Mouse (Mus musculus): Measurements from ENCODE around the gene Tub.

Gene Tub

DNA sequence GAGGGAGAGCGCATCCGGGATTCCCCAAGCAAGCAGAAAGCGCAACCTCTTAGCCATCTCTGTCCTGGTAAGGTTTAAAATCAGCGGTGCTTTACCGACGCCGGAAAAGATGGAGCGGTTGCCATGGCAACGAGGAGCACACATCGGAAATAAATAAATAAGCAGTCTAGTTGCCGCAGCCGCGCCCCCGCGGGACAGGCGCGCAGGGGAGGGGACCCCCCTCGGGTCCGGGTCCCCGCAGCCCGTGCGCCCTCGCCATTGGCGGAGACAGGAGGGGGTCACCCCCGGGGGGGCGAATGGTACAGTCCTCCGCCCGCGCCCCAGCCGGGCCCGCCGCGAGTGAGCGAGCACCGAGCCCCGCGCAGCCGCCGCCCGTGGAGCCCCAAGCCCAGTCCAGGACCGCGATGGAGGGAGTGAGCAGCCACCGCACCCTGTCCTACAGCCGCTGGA, at the start of gene Tub:
Gene Tub, plus strand, starts transcription at position 27 of the 450 bp plus-strand sequence.
- in situ Hi-C loops (cut with MboI, MseI) = no loop called here

DNA sequence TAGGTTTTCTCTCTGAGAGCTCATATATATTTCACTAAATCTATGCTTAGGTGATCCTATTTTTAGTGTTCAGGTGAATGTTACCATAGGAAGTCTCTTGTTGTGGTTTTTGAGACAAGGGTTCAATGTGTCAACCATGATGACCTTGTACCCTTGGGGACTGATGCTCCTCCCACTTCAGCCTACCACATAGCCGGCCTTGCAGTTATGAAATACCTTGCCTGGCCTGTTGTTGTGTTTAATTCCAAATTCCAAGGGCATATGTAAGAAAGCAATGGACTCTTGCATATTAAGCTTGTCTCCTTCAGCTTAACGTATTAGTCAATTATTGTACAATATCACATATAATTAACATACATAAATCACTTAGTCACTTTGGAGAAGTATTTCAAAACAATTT, 46.2 kb upstream of the Tub start:
- in situ Hi-C loops (cut with MboI, MseI) = no loop called here

GRCm38 (mm10) chr7:108927043-108927442, 23.1 kb upstream of the Tub start:
- in situ Hi-C loops (cut with MboI, MseI) = no loop called here

- in situ Hi-C loops (cut with MboI, MseI) = no loop called here
Measured at GRCm38 (mm10) chr7:108928280-108929188, 21.6 kb upstream of the Tub start.

DNA sequence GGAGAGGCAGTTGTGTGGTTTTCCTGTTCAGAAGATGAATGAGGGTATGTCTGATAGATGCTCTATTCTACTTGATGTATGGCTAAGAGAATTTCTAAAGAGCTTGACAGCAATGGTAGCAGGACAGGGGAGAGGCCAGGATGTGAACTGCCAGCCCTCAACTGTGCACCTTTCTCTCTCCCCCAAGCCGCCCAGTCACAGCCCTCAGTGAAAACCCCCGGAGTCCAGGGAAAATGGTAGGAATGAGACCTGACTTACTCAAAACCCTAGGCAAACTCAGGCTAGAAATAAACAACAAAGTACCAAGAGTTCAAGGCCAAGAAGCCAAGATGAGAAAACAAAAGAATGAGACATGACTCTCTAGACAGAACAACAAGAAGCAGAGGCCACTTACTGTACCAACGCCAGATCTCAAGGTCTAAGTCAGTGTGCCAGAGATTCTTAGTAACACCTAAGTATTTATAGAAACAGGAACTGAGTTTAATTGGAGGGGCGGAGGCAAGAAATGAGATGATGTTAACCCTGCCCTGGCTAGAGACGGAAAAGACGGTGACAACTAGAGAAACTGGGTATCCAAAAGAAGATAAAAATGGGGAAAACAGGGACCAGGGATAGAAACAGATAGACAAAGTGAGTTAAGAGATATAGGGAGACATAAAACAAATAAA, 20.3 kb upstream of the Tub start, which contains the start of gene Nlrp10:
Gene Nlrp10, minus strand, starts transcription at position 453 of the 668 bp plus-strand sequence.
- in situ Hi-C loops (cut with MboI, MseI) = loop anchor here (5.0 kb wide), 1 partner anchor 113 kb away; no protein-coding TSS in a partner anchor

DNA sequence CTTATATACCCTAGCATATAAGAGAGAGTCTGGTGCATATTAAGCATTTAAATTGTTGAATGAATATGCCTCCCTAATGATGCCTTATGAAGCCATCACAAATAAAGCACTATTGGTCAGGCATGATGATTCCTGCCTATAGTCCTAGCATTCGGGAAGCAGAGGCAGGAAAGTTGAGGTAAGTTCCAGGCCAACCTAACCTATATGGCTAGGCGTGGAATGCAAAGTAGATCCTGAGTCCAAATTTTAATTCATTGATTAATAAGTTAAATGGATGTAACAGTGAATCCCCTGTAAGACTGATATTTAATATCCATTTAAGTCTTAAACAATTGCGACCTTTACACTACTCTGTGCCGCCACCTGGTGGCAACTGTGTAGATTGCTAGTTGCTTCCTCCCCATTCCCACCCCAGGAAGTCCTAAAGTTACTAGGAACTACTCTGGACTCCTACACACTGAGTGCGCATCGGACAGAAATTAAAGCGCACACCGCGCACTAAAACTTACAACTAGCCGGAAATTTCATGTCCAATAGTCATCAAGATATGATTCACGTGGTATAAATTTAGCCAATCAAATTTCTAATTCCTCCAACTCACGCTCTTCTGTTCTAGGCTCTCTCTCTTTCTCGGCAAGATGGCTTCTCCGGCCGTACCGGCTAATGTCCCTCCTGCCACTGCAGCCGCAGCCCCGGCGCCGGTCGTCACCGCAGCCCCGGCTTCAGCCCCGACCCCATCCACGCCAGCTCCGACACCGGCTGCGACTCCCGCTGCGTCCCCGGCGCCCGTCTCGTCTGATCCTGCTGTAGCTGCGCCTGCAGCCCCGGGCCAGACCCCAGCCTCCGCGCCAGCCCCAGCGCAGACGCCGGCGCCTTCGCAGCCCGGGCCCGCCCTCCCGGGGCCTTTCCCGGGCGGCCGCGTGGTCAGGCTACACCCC, 16.1 kb upstream of the Tub start, which contains the start of gene Eif3f:
Gene Eif3f, plus strand, starts transcription at position 624 of the 938 bp plus-strand sequence.
- in situ Hi-C loops (cut with MboI, MseI) = loop anchor here (5.0 kb wide), 1 partner anchor 117 kb away; no protein-coding TSS in a partner anchor

DNA sequence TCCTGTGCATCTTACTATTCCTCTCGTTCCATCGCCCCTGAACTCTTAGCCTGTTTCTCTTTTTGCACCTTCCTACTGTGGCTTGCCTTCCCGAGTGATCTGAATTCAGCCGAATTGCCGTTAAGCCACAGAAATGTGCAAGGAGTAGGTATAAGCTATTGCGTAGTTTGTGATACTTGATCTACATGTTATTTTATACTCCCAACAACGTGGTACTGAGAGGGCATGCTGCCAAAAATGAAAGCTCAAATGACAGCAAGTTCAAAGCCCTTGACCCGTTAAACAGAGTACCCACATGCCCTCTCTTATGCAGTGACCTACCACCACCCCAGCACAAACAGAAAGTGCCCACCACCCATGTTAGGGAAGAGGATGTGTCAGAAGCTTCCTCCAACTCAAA, 15.3 kb upstream of the Tub start:
- in situ Hi-C loops (cut with MboI, MseI) = loop anchor here (5.0 kb wide), 1 partner anchor 118 kb away; no protein-coding TSS in a partner anchor

- in situ Hi-C loops (cut with MboI, MseI) = no loop called here
Measured at GRCm38 (mm10) chr7:108935411-108935810, 14.7 kb upstream of the Tub start.

- in situ Hi-C loops (cut with MboI, MseI) = no loop called here
Measured at GRCm38 (mm10) chr7:108936591-108936990, 13.5 kb upstream of the Tub start.

- in situ Hi-C loops (cut with MboI, MseI) = no loop called here
Measured at GRCm38 (mm10) chr7:108941466-108941865, 8.7 kb upstream of the Tub start.

DNA sequence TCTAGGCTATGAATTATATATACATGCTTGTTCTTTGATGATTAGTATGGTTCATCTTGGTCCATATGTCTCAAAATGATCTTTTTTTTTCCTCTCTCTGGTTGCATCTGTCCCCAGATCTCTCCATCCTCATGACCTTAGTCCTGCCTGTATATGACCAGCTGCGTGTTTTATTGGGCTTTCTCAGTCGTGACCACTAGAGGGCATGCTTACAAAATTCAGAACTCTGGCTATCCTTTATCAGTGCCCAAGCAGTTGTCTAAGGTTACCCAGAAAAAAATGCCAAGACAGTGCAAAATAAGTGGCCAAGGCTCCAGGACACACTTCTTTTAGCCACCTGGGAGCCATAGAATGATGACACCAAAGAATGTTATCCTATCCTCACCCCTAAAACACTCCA, 6.1 kb upstream of the Tub start:
- in situ Hi-C loops (cut with MboI, MseI) = no loop called here

DNA sequence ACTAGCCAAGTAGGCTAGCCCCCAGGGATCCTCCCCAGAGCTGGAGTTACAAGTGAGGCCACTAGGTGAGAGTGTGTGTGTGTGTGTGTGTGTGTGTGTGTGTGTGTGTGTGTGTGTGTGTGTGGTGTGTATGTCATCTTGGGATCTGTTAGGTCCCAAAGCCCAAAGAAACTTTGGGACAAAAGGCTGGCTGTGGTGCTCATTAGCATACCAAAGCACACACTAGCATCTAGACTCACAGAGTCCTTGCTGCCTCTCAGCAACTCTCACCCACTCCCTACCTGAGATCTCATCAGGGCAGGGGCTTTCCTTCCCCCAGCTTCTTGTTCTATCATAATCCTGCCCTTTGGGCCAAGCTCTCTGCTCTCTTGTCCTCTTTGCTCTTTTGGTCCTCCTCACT, 1.5 kb upstream of the Tub start:
- in situ Hi-C loops (cut with MboI, MseI) = no loop called here

GRCm38 (mm10) chr7:108949301-108949700, 837 bp upstream of the Tub start:
- in situ Hi-C loops (cut with MboI, MseI) = no loop called here

GRCm38 (mm10) chr7:108950762-108951331, 709 bp downstream of the Tub start:
- in situ Hi-C loops (cut with MboI, MseI) = no loop called here

- in situ Hi-C loops (cut with MboI, MseI) = no loop called here
Measured at GRCm38 (mm10) chr7:108952801-108953200, 2.7 kb downstream of the Tub start.

GRCm38 (mm10) chr7:108954185-108954584, 4.0 kb downstream of the Tub start:
- in situ Hi-C loops (cut with MboI, MseI) = no loop called here

DNA sequence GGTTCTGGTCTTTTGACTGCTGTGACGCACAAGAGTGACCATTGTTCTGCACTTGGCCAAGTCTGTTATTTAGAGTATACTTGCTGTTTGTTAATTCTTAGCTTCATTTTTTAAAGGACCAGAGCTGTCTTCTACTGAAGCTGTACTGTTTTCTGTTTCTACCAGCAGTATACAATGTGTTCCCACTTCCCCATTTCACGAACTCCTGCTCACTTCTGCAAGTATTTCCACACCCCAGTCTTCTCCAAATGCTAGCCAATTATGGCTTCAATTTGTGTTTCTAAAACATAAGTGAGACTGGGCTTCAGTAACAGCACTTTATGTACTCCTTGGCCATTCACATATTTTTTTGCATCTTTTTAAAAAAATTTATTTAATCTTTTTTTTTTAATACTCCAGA, 7.6 kb downstream of the Tub start:
- in situ Hi-C loops (cut with MboI, MseI) = no loop called here

- in situ Hi-C loops (cut with MboI, MseI) = loop anchor here (5.0 kb wide), 1 partner anchor 56 kb away; no protein-coding TSS in a partner anchor
Measured at GRCm38 (mm10) chr7:108965968-108966367, 15.8 kb downstream of the Tub start.

- in situ Hi-C loops (cut with MboI, MseI) = loop anchor here (5.0 kb wide), 1 partner anchor 55 kb away; no protein-coding TSS in a partner anchor
Measured at GRCm38 (mm10) chr7:108966742-108967362, 16.7 kb downstream of the Tub start.

DNA sequence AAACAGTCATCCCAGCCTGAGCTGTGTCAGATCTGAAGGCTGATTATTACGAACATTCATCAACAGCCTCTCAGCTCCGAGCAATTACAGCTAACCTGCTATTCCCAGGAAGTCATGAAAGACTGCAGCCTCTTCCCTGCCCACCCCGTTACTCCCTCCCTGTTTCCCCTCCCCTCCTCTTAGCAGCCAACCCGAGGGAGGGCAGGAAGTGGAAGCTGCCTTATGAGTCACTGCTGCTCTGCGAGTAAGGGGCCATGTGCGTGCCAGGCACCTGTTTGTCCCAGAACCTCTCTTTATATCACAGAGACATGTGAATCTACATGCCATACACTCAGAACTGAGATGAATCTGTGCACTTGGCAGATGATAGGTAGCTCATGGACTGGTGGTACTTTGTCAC, 18.1 kb downstream of the Tub start:
- in situ Hi-C loops (cut with MboI, MseI) = loop anchor here (5.0 kb wide), 1 partner anchor 54 kb away; no protein-coding TSS in a partner anchor

Measured in regulatory T cell (primary cell).